ENCODE assay signal across 32 mouse cellular contexts in genomic region chr1:172116948-172117347, GRCm38 (mm10). TPM values are rescaled to one million over a fixed set of nuclear protein-coding genes. Genes with fewer than 3 reads are reported as not detected.
DNase-seq lines count a peak whose midpoint lies in the region; ATAC-seq and TF ChIP-seq lines count a peak whose summit lies in the region.
"Had no signal": no experiment of that assay in that cellular context is flagged by ENCODE, and none has a peak within 500 bp of the region (broad histone marks: within the 10 kb centered on the region; RNA-seq: fewer than 3 reads in every experiment).

No protein-coding gene starts in this region.

- no peaks in the 10 kb centered on the region for H3K27me3 ChIP-seq in neural tube, embryonic 13.5 days
- H3K27me3 ChIP-seq in neural tube, embryonic 15.5 days (replicated peaks): no peaks in the 10 kb centered on the region
- H3K27me3 ChIP-seq: embryonic facial prominence, embryonic 12.5 days; embryonic facial prominence, embryonic 15.5 days; heart, embryonic 13.5 days had no signal

- no peak overlapping the region for H3K4me2 ChIP-seq in neural tube, embryonic 13.5 days
- no peak overlapping the region for H3K4me2 ChIP-seq in neural tube, embryonic 15.5 days
- H3K4me2 ChIP-seq: embryonic facial prominence, embryonic 12.5 days; embryonic facial prominence, embryonic 15.5 days; heart, embryonic 13.5 days; hindbrain, embryonic 14.5 days had no signal

- DNase-seq in frontal cortex, postnatal 14 days (ENCODE audit: low spot score in 2 of 2): no peak
- peak; percentile 25 to 46 for DNase-seq in layer of hippocampus, adult 2 months (ENCODE audit: low spot score in 2 of 2)
- no peak for DNase-seq in layer of hippocampus, postnatal 10 days (ENCODE audit: low spot score in 2 of 2)
- DNase-seq in brain, adult 2 months (ENCODE audit: low read depth, low spot score): peak; percentile 68
- no peak for DNase-seq in urinary bladder, postnatal 36 days (ENCODE audit: low spot score in 2 of 2)
- DNase-seq: adrenal gland, adult 8-10 months; adrenal gland, postnatal 25 days; cerebellum, adult 11 months; cerebellum, adult 2 months; cerebellum, adult 9-11 months; cerebellum, postnatal 25 days; forebrain, postnatal 0 days; gastrocnemius, postnatal 10 days; gastrocnemius, postnatal 36 days; heart, adult 2 months; heart, postnatal 14 days; heart, postnatal 4 days had no signal

- H3K9ac ChIP-seq in neural tube, embryonic 13.5 days: 0 out of 2 replicates have a peak overlapping the region, but pooled peaks have one; percentile 8
- no peak overlapping the region for H3K9ac ChIP-seq in neural tube, embryonic 15.5 days (replicated peaks)
- H3K9ac ChIP-seq: embryonic facial prominence, embryonic 12.5 days; embryonic facial prominence, embryonic 15.5 days; forebrain, postnatal 0 days; heart, embryonic 13.5 days; hindbrain, embryonic 14.5 days had no signal

- 93% methylated on average over 5 of the region's 5 CpGs for WGBS in neural tube, embryonic 13.5 days
- WGBS in neural tube, embryonic 15.5 days: 95% methylated on average over 5 of the region's 5 CpGs

- H3K4me1 ChIP-seq in neural tube, embryonic 13.5 days (replicated peaks): no peaks in the 10 kb centered on the region
- H3K4me1 ChIP-seq in neural tube, embryonic 15.5 days: no peaks in the 10 kb centered on the region
- H3K4me1 ChIP-seq: embryonic facial prominence, embryonic 12.5 days; embryonic facial prominence, embryonic 15.5 days; heart, embryonic 10.5 days; heart, embryonic 13.5 days had no signal

- no peak overlapping the region for H3K4me3 ChIP-seq in layer of hippocampus, adult 2 months
- no peak overlapping the region for H3K4me3 ChIP-seq in neural tube, embryonic 13.5 days
- no peak overlapping the region for H3K4me3 ChIP-seq in neural tube, embryonic 15.5 days (replicated peaks)
- H3K4me3 ChIP-seq: embryonic facial prominence, embryonic 12.5 days; embryonic facial prominence, embryonic 15.5 days; heart, adult 2 months; heart, embryonic 10.5 days; heart, embryonic 13.5 days had no signal

- no peak for TF ChIP-seq CTCF in layer of hippocampus, adult 2 months (conservative IDR thresholded peaks at IDR 0.05)

- no peak overlapping the region for H3K27ac ChIP-seq in layer of hippocampus, adult 2 months
- H3K27ac ChIP-seq in neural tube, embryonic 13.5 days (replicated peaks): no peak overlapping the region
- no peak overlapping the region for H3K27ac ChIP-seq in neural tube, embryonic 15.5 days (replicated peaks)
- H3K27ac ChIP-seq: embryonic facial prominence, embryonic 12.5 days; embryonic facial prominence, embryonic 15.5 days; heart, adult 2 months; heart, embryonic 10.5 days; heart, embryonic 13.5 days; hindbrain, embryonic 14.5 days had no signal

- peak; percentile 78 for ATAC-seq in frontal cortex, adult (ENCODE audit: low TSS enrichment)
- ATAC-seq in neural tube, embryonic 13.5 days (ENCODE audit: low read depth): no peak
- ATAC-seq in neural tube, embryonic 15.5 days (ENCODE audit: low FRiP score): no peak
- ATAC-seq: activated CD4-positive, CD25-positive, alpha-beta regulatory T cell, adult 4 months; forebrain, embryonic 14.5 days; forebrain, postnatal 0 days had no signal

- peaks cover 98% of the 10 kb centered on the region for H3K36me3 ChIP-seq in neural tube, embryonic 13.5 days
- peaks cover 97% of the 10 kb centered on the region for H3K36me3 ChIP-seq in neural tube, embryonic 15.5 days

- H3K9me3 ChIP-seq in neural tube, embryonic 13.5 days: no peaks in the 10 kb centered on the region
- H3K9me3 ChIP-seq in neural tube, embryonic 15.5 days (replicated peaks): no peaks in the 10 kb centered on the region
- H3K9me3 ChIP-seq: embryonic facial prominence, embryonic 12.5 days; embryonic facial prominence, embryonic 15.5 days; heart, embryonic 10.5 days; heart, embryonic 13.5 days had no signal

RNA-seq across cellular contexts. Expression of gene Pex19, which starts 9.6 kb away (rescaled TPM):
- 10 to 100 TPM; 84.9 to 88.3 TPM for total RNA-seq in layer of hippocampus, adult 2 months (2021)
- 100 to 1,000 TPM; 105 to 106 TPM for total RNA-seq in layer of hippocampus, postnatal 10 days (2021)
- 163 and 164 TPM in 2 replicates for polyA plus RNA-seq in neural tube, embryonic 13.5 days (2015; fragmentation: Nextera tagmentation; extraction: Ambion mirVana)
- 154 and 162 TPM in 2 replicates for polyA plus RNA-seq in neural tube, embryonic 15.5 days (2015; fragmentation: Nextera tagmentation; extraction: Ambion mirVana)

RNA-seq across cellular contexts. Expression of gene Dcaf8, which starts 30.9 kb away (rescaled TPM):
- 100 to 1,000 TPM; 114 to 116 TPM for total RNA-seq in layer of hippocampus, adult 2 months (2021)
- 10 to 100 TPM; 85.4 to 90.5 TPM for total RNA-seq in layer of hippocampus, postnatal 10 days (2021)
- 94.0 and 96.6 TPM in 2 replicates for polyA plus RNA-seq in neural tube, embryonic 13.5 days (2015; fragmentation: Nextera tagmentation; extraction: Ambion mirVana)
- 84.5 and 93.4 TPM in 2 replicates for polyA plus RNA-seq in neural tube, embryonic 15.5 days (2015; fragmentation: Nextera tagmentation; extraction: Ambion mirVana)

RNA-seq across cellular contexts. Expression of gene Ncstn, which starts 34.4 kb away (rescaled TPM):
- 10 to 100 TPM; 58.1 to 63.3 TPM for total RNA-seq in layer of hippocampus, adult 2 months (2021)
- total RNA-seq in layer of hippocampus, postnatal 10 days (2021): 10 to 100 TPM; 72.0 to 79.4 TPM
- 123 and 124 TPM in 2 replicates for polyA plus RNA-seq in neural tube, embryonic 13.5 days (2015; fragmentation: Nextera tagmentation; extraction: Ambion mirVana)
- polyA plus RNA-seq in neural tube, embryonic 15.5 days (2015; fragmentation: Nextera tagmentation; extraction: Ambion mirVana): 100 and 109 TPM in 2 replicates

RNA-seq across cellular contexts. Expression of gene Copa, which starts 34.6 kb away (rescaled TPM):
- 100 to 1,000 TPM; 146 to 147 TPM for total RNA-seq in layer of hippocampus, adult 2 months (2021)
- total RNA-seq in layer of hippocampus, postnatal 10 days (2021): 100 to 1,000 TPM; 165 TPM
- polyA plus RNA-seq in neural tube, embryonic 13.5 days (2015; fragmentation: Nextera tagmentation; extraction: Ambion mirVana): 183 and 199 TPM in 2 replicates
- polyA plus RNA-seq in neural tube, embryonic 15.5 days (2015; fragmentation: Nextera tagmentation; extraction: Ambion mirVana): 174 and 182 TPM in 2 replicates

RNA-seq across cellular contexts. Expression of gene Nhlh1, which starts 59.6 kb away (rescaled TPM):
- 1 to 10 TPM in 1 of 2 experiments, under 1 TPM in 1; 0.79 to 1.2 TPM for total RNA-seq in layer of hippocampus, adult 2 months (2021)
- total RNA-seq in layer of hippocampus, postnatal 10 days (2021): 1 to 10 TPM; 1.8 TPM
- 10.4 and 10.8 TPM in 2 replicates for polyA plus RNA-seq in neural tube, embryonic 13.5 days (2015; fragmentation: Nextera tagmentation; extraction: Ambion mirVana)
- polyA plus RNA-seq in neural tube, embryonic 15.5 days (2015; fragmentation: Nextera tagmentation; extraction: Ambion mirVana): 2.2 and 2.6 TPM in 2 replicates
- total RNA-seq: adrenal gland, adult 8-10 months; adrenal gland, postnatal 25 days; common myeloid progenitor, adult 5-6 weeks; ES-E14; gastrocnemius, adult 18-20 months; gastrocnemius, postnatal 10 days; gastrocnemius, postnatal 36 days; granulocyte monocyte progenitor cell, adult 5-6 weeks; heart, adult 2 months; heart, postnatal 14 days; heart, postnatal 4 days had no signal
- polyA plus RNA-seq: activated CD4-positive, CD25-positive, alpha-beta regulatory T cell, adult 4 months; heart, adult 2 months; heart, embryonic 13.5 days; heart, embryonic 16.5 days had no signal

Comparison
In these comparisons a context has a peak if more than half of its experiments do, and no peak if none do; other contexts are left out.
1. DNase-seq: peak in layer of hippocampus, adult 2 months (2 of 2) and brain, adult 2 months (single experiment); none in frontal cortex, postnatal 14 days (0 of 2), layer of hippocampus, postnatal 10 days (0 of 2) and urinary bladder, postnatal 36 days (0 of 2).